Mouse (Mus musculus) E14TG2a.4 (cell line): ENCODE results near the gene Gm20662.

ENCODE experiments used
- H3K27me3 ChIP-seq: 2 replicates; pipeline ENCODE4 v1.6.1; 2014; ENCODE audit warnings: low read length, control low read depth; ENCODE audit not compliant: insufficient read depth
- H3K36me3 ChIP-seq: 2 replicates; pipeline ENCODE4 v1.6.1; 2014; ENCODE audit warnings: low read length, control low read depth; ENCODE audit not compliant: insufficient read depth
- H3K4me1 ChIP-seq: replicated peaks from 2 replicates; pipeline ENCODE4 v1.6.1; 2014; ENCODE audit warnings: low read depth, low read length, control low read depth
- H3K4me3 ChIP-seq: replicated peaks from 2 replicates; pipeline ENCODE4 v1.5.1; 2014; ENCODE audit warnings: mild to moderate bottlenecking, low read length
- H3K9me3 ChIP-seq: 2 replicates; pipeline ENCODE4 v1.6.1; 2014; ENCODE audit warnings: low read length, control low read depth
- CTCF ChIP-seq: conservative IDR thresholded peaks from 2 replicates; pipeline ENCODE4 v1.5.1; 2014; ENCODE audit warnings: low read length
- NANOG ChIP-seq: IDR thresholded peaks from 2 replicates; pipeline ENCODE4 v1.6.1; 2014; ENCODE audit warnings: borderline replicate concordance, low read length, mixed read lengths
- POU5F1 ChIP-seq: IDR thresholded peaks from 2 replicates; pipeline ENCODE4 v1.6.1; 2014; ENCODE audit warnings: low read length, borderline replicate concordance

Gm20662 gene

GRCm38 (mm10) chr9:107996049-107996448, at the start of gene Gm20662:
Gm20662 (plus strand) TSS chr9:107996349.
- Histone ChIP-seq H3K27me3 (peaks cover 46% of the 10 kb centered on the region), H3K4me3 (peak within 1 kb of the TSS; percentile 63), H3K9me3 (no peaks in the 10 kb centered on the region), H3K4me1 (peaks cover 29% of the 10 kb centered on the region), H3K36me3 (no peaks in the 10 kb centered on the region)
- TF ChIP-seq POU5F1 (no peak), NANOG (no peak), CTCF (no peak)

GRCm38 (mm10) chr9:107947241-107948194, 48.6 kb upstream of the Gm20662 start:
- no peaks in the 10 kb centered on the region for H3K9me3 ChIP-seq
- H3K4me3 ChIP-seq = peak overlapping the region; percentile 29; the same call in 1 of the 2 replicates
- H3K27me3 ChIP-seq = no peaks in the 10 kb centered on the region
- TF ChIP-seq NANOG (no peak), CTCF (no peak), POU5F1 (no peak)
- H3K4me1 ChIP-seq = peaks cover 51% of the 10 kb centered on the region
- H3K36me3 ChIP-seq = peaks cover 46% of the 10 kb centered on the region

- Histone ChIP-seq H3K36me3 (peaks cover 62% of the 10 kb centered on the region), H3K4me1 (peaks cover 60% of the 10 kb centered on the region), H3K4me3 (no peak overlapping the region), H3K27me3 (no peaks in the 10 kb centered on the region), H3K9me3 (no peaks in the 10 kb centered on the region)
- TF ChIP-seq NANOG (no peak), CTCF (no peak), POU5F1 (no peak)
Observed at GRCm38 (mm10) chr9:107949184-107949921, 46.8 kb upstream of the Gm20662 start.

GRCm38 (mm10) chr9:107949922-107950235, 46.3 kb upstream of the Gm20662 start, which contains the start of gene Traip:
Traip (plus strand) TSS chr9:107950136.
- TF ChIP-seq NANOG = no peak
- TF ChIP-seq POU5F1 = no peak
- no peak for TF ChIP-seq CTCF
- no peaks in the 10 kb centered on the region for H3K9me3 ChIP-seq
- peaks cover 63% of the 10 kb centered on the region for H3K4me1 ChIP-seq
- H3K27me3 ChIP-seq = no peaks in the 10 kb centered on the region
- peak within 1 kb of the TSS; percentile 96 for H3K4me3 ChIP-seq
- peaks cover 66% of the 10 kb centered on the region for H3K36me3 ChIP-seq

- no peaks in the 10 kb centered on the region for H3K9me3 ChIP-seq
- TF ChIP-seq POU5F1 = no peak
- no peak for TF ChIP-seq CTCF
- TF ChIP-seq NANOG = no peak
Observed at GRCm38 (mm10) chr9:107950460-107951355, 45.4 kb upstream of the Gm20662 start.

GRCm38 (mm10) chr9:107955613-107956289, 40.4 kb upstream of the Gm20662 start:
- H3K4me1 ChIP-seq = peaks cover 81% of the 10 kb centered on the region
- H3K27me3 ChIP-seq = no peaks in the 10 kb centered on the region
- peaks cover 82% of the 10 kb centered on the region for H3K36me3 ChIP-seq
- TF ChIP-seq NANOG (no peak), POU5F1 (no peak), CTCF (no peak)
- H3K4me3 ChIP-seq = no peak overlapping the region
- H3K9me3 ChIP-seq = no peaks in the 10 kb centered on the region

More at GRCm38 (mm10) chr9:107950460-107951355, 45.4 kb upstream of the Gm20662 start:
- Histone ChIP-seq H3K27me3 (no peaks in the 10 kb centered on the region), H3K36me3 (peaks cover 66% of the 10 kb centered on the region), H3K4me3 (peak overlapping the region; percentile 96), H3K4me1 (peaks cover 71% of the 10 kb centered on the region)

- peaks cover 96% of the 10 kb centered on the region for H3K36me3 ChIP-seq
- TF ChIP-seq POU5F1 (no peak), CTCF (no peak), NANOG (peak; percentile 80)
- H3K27me3 ChIP-seq = no peaks in the 10 kb centered on the region
- peaks cover 88% of the 10 kb centered on the region for H3K4me1 ChIP-seq
- H3K9me3 ChIP-seq = no peaks in the 10 kb centered on the region
- H3K4me3 ChIP-seq = no peak overlapping the region
Observed at GRCm38 (mm10) chr9:107957141-107957540, 39.0 kb upstream of the Gm20662 start.
